ENCODE assay signal across 18 mouse cellular contexts in genomic region chr6:31830610-31831009, GRCm38 (mm10).
DNase-seq lines count a peak whose midpoint lies in the region; ATAC-seq and TF ChIP-seq lines count a peak whose summit lies in the region.
"Had no signal": no experiment of that assay in that cellular context is flagged by ENCODE, and none has a peak within 500 bp of the region (broad histone marks: within the 10 kb centered on the region; RNA-seq: fewer than 3 reads in every experiment).

No protein-coding gene starts in this region.

- no peak for TF ChIP-seq CTCF in midbrain, postnatal 0 days (IDR thresholded peaks at IDR 0.05)

- H3K9me3 ChIP-seq in neural tube, embryonic 14.5 days (ENCODE audit: control insufficient read depth, low read length) = no peaks in the 10 kb centered on the region
- H3K9me3 ChIP-seq in midbrain, postnatal 0 days (ENCODE audit: low read length) = no peaks in the 10 kb centered on the region
- H3K9me3 ChIP-seq: forebrain, embryonic 13.5 days; hindbrain, embryonic 10.5 days; limb, embryonic 12.5 days; liver, embryonic 13.5 days; stomach, embryonic 15.5 days had no signal

- no peaks in the 10 kb centered on the region for H3K27me3 ChIP-seq in neural tube, embryonic 14.5 days (ENCODE audit: control insufficient read depth, insufficient read depth, low read length)
- H3K27me3 ChIP-seq in midbrain, postnatal 0 days (ENCODE audit: insufficient read depth, low read length) = no peaks in the 10 kb centered on the region
- H3K27me3 ChIP-seq: forebrain, embryonic 13.5 days; liver, embryonic 13.5 days; stomach, embryonic 15.5 days had no signal

- peak; percentile 27 to 45 for DNase-seq in cerebellum, postnatal 25 days
- peak; percentile 56 for DNase-seq in left cerebral cortex, postnatal 4 days
- DNase-seq in left cerebral cortex, postnatal 10 days (ENCODE audit: extremely low spot score in 1 of 2, low spot score in 2 of 2) = no peak
- peak; percentile 47 to 61 for DNase-seq in layer of hippocampus, adult 8-10 months (ENCODE audit: low spot score in 2 of 2)
- DNase-seq in midbrain, postnatal 0 days (ENCODE audit: low spot score) = no peak
- no peak for DNase-seq in lung, adult 18-20 months
- DNase-seq: adrenal gland, postnatal 25 days; cerebellum, adult 9-10 months; kidney, adult 9 months; liver, embryonic 13.5 days had no signal

- H3K9ac ChIP-seq in neural tube, embryonic 14.5 days (replicated peaks; ENCODE audit: low read depth, low read length) = no peak overlapping the region
- no peak overlapping the region for H3K9ac ChIP-seq in midbrain, postnatal 0 days (replicated peaks; ENCODE audit: low read length, poor library complexity, severe bottlenecking)
- H3K9ac ChIP-seq: forebrain, embryonic 13.5 days; limb, embryonic 12.5 days; liver, embryonic 13.5 days; stomach, embryonic 15.5 days had no signal

- WGBS in neural tube, embryonic 14.5 days = 10% methylated on average over 11 of the region's 11 CpGs
- WGBS in midbrain, postnatal 0 days = 89% methylated on average over 11 of the region's 11 CpGs

- no peaks in the 10 kb centered on the region for H3K36me3 ChIP-seq in neural tube, embryonic 14.5 days (ENCODE audit: control insufficient read depth, insufficient read depth, low read length)
- no peaks in the 10 kb centered on the region for H3K36me3 ChIP-seq in midbrain, postnatal 0 days (ENCODE audit: insufficient read depth, low read length)
- H3K36me3 ChIP-seq: hindbrain, embryonic 10.5 days; limb, embryonic 12.5 days; liver, embryonic 13.5 days; stomach, embryonic 15.5 days had no signal

- no peak overlapping the region for H3K4me2 ChIP-seq in neural tube, embryonic 14.5 days (ENCODE audit: low read depth, low read length)
- H3K4me2 ChIP-seq in midbrain, postnatal 0 days (ENCODE audit: low read depth, low read length, poor library complexity, severe bottlenecking) = no peak overlapping the region
- H3K4me2 ChIP-seq: forebrain, embryonic 13.5 days; limb, embryonic 12.5 days; liver, embryonic 13.5 days; stomach, embryonic 15.5 days had no signal

- H3K27ac ChIP-seq in neural tube, embryonic 14.5 days (ENCODE audit: low read depth, low read length) = peak overlapping the region; percentile 64; the same call in 1 of the 2 replicates
- no peak overlapping the region for H3K27ac ChIP-seq in midbrain, postnatal 0 days (ENCODE audit: low read depth, low read length)
- H3K27ac ChIP-seq: forebrain, embryonic 13.5 days; hindbrain, embryonic 10.5 days; limb, embryonic 12.5 days; liver, embryonic 13.5 days; stomach, embryonic 15.5 days had no signal

- H3K4me3 ChIP-seq in neural tube, embryonic 14.5 days (ENCODE audit: low read depth, low read length) = no peak overlapping the region
- no peak overlapping the region for H3K4me3 ChIP-seq in midbrain, postnatal 0 days (ENCODE audit: low read depth, low read length)
- H3K4me3 ChIP-seq: forebrain, embryonic 13.5 days; hindbrain, embryonic 10.5 days; limb, embryonic 12.5 days; liver, embryonic 13.5 days; stomach, embryonic 15.5 days had no signal

- no peak for ATAC-seq in cerebellum, adult (ENCODE audit: insufficient number of reproducible peaks, low FRiP score, low TSS enrichment)
- ATAC-seq in neural tube, embryonic 14.5 days (ENCODE audit: low read depth) = peak; percentile 50
- ATAC-seq in midbrain, postnatal 0 days (ENCODE audit: low FRiP score) = no peak
- ATAC-seq: forebrain, embryonic 13.5 days; inflammation-experienced regulatory T-cells, adult 6 months; midbrain, embryonic 16.5 days had no signal

- intact Hi-C loops in left cerebral cortex, postnatal 4 days (cut with DNase I) = no loop called here
- intact Hi-C loops in left cerebral cortex, postnatal 10 days (cut with DNase I) = no loop called here

- H3K4me1 ChIP-seq in neural tube, embryonic 14.5 days (ENCODE audit: control insufficient read depth, insufficient read depth, low read length) = peaks cover 16% of the 10 kb centered on the region; the same call in 1 of the 2 replicates
- no peaks in the 10 kb centered on the region for H3K4me1 ChIP-seq in midbrain, postnatal 0 days (ENCODE audit: insufficient read depth, low read length)
- H3K4me1 ChIP-seq: forebrain, embryonic 13.5 days; liver, embryonic 13.5 days; stomach, embryonic 15.5 days had no signal

Comparison
In these comparisons a context has a peak if more than half of its experiments do, and no peak if none do; other contexts are left out.
1. DNase-seq: peak in cerebellum, postnatal 25 days (2 of 2), left cerebral cortex, postnatal 4 days (single experiment) and layer of hippocampus, adult 8-10 months (2 of 2); none in left cerebral cortex, postnatal 10 days (0 of 2), midbrain, postnatal 0 days (single experiment) and lung, adult 18-20 months (0 of 2).